Mouse (Mus musculus): ENCODE data around the gene Hrh1.

Hrh1 gene

DNA sequence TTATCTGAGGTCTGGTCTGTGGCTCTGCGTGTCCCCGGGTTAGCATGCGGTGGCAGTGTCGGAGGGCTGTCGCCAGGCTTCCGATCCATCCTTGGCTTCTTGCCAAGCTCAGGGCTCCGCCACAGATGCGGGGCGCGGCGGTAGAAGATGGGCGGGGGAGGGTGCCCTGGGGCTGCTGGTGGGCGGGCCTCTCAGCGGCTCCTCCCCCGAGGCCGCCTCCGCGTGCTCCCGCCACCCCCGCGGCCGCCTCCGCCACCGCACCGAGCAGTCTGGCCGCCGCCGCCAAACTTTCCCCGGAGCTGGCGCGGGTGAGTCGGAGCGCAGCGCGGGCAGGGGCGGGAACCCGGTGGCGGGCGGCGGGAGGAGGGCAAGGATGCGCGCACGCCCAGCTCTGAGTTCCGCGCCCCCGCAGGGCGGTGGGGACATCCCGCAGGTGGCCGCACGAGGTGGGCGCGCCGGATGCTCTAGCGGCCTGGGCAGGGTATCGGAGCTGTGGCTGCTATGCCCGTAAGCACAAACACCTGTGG lies at the start of gene Hrh1:
Gene Hrh1, plus strand, starts transcription at position 246 of the 527 bp plus-strand sequence.
- DNase-seq = peak; percentile 54

GRCm38 (mm10) chr6:114354635-114355034 lies 43.1 kb upstream of the Hrh1 start:
- no peak for DNase-seq

GRCm38 (mm10) chr6:114358171-114358570 lies 39.6 kb upstream of the Hrh1 start:
- DNase-seq = peak; percentile 24

GRCm38 (mm10) chr6:114362355-114362754 lies 35.4 kb upstream of the Hrh1 start:
- no peak for DNase-seq

DNA sequence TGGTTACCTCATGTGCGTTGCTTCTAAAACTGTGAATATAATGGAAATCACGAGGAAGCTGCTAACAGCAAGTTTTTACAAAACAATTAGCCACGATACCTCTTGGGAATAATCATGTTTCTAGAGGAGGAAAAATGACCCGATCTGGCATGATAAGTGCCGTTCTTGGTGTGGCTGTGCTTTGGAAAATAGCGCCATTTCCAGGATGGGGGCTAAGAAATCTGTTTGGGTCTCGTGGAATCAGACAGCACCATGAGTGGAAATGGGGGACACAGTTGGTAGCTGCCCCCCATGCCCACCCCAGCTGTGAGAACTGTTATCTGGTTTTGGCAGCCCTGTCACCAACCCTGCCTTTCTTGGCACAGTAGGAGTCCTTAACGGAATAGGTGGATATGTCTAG lies 34.0 kb upstream of the Hrh1 start:
- DNase-seq = no peak

DNA sequence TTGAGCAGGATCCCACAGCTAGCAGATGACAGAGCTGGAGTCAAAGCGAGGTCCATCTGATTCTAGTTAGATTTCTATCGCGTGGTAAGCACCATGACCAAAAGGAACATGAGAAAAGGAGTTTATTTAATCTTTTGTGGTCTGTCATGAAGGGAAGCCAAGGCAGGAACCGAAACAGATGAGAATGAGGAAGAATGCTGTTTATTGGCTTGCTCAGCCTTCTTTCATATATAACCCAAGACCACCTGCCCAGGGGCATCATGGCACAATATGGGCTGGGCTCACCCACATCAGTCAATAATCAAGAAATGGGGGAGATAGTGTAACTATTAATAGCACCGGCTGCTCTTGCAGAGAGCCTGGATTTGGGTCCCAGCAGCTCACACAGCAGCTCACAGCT lies 33.0 kb upstream of the Hrh1 start:
- no peak for DNase-seq

GRCm38 (mm10) chr6:114366191-114366590 lies 31.5 kb upstream of the Hrh1 start:
- DNase-seq = no peak

- no peak for DNase-seq
These were observed 30.1 kb upstream of the Hrh1 start for GRCm38 (mm10) chr6:114367681-114368080.

DNA sequence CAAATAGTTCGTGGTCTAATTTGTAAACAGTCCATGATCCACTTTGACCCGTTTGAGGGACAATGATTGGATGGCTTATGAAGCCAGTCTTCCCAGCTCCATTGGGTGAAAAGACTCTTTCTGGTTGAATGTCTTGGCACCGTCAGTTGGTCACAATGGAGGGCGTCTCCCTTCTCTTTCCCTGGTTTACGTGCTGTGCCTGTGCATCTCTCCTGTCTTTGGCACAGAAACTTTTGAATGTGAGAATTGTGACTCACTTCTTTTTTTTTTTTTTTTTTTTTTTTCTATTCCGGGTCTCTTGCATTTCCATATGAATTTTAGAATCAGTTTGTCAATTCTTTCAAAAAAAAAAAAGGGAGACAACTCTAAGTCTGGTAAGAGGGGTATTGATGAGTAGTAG lies 29.5 kb upstream of the Hrh1 start:
- no peak for DNase-seq

- DNase-seq = no peak
These were observed 25.0 kb upstream of the Hrh1 start for GRCm38 (mm10) chr6:114372741-114373140.

DNA sequence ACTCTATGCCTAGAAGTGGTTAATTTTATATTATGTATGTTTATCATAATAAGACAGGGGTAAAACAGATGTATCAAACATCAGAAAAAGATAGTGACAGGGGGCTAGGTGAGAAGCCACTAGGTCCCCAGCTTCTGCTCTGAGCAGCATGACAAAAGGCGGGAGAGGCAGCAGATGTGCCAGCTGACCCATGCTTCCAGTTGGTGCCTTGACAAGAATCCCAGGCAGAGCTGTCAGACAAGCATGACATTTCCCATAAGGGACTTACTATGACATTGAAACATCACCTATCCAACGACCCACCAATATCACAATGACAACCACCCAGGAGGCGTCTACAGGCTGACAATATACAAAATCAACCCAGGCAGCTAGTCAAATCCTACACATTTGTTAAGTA lies 16.9 kb upstream of the Hrh1 start:
- DNase-seq = no peak

- DNase-seq = no peak
These were observed 10.4 kb upstream of the Hrh1 start for GRCm38 (mm10) chr6:114387320-114387719.

DNA sequence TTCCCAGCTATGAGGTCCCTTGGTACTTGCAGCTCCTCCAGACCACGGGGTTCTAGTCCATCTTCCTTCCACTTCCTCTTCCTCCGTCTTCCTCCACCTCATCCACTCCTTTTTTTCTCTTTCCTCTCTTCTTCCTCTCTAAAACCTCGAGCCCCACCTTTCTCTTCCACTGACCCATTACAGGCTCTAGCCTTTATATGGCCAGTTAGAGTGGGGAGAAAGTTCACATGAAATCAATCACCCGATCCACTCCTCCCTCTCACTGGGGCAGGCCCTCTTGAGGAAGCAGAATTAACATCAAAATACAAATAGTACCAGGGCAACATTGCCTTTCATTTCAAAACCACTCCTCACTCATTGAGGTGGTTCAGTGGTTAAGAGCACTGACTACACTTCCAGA lies 9.9 kb upstream of the Hrh1 start:
- no peak for DNase-seq

GRCm38 (mm10) chr6:114390129-114390528 lies 7.6 kb upstream of the Hrh1 start:
- DNase-seq = no peak

- DNase-seq = no peak
These were observed 2.8 kb upstream of the Hrh1 start for GRCm38 (mm10) chr6:114394982-114395381.

DNA sequence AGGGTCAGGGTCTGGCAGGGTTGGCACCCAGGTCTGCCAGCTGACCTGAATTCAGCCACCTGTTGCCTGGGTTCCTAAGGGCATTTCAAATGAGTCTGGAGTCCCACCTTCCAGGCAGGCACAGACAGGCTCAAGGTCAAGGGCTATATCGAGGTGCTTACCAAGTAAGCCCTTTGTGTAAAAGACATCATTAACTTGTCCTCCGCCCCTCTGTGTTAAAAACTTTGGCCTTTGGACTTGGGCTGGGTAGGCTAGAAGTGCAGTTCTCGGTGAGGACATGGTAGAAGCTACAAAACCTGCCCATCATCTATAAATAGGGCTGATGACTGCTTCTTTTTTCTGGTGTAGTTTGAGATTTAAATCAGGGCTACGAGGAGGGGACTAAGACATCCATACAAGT lies 1.1 kb upstream of the Hrh1 start:
- DNase-seq = no peak

- no peak for DNase-seq
These were observed 456 bp upstream of the Hrh1 start for GRCm38 (mm10) chr6:114397280-114397679.

GRCm38 (mm10) chr6:114398626-114399025 lies 890 bp downstream of the Hrh1 start:
- DNase-seq = peak; percentile 43

DNA sequence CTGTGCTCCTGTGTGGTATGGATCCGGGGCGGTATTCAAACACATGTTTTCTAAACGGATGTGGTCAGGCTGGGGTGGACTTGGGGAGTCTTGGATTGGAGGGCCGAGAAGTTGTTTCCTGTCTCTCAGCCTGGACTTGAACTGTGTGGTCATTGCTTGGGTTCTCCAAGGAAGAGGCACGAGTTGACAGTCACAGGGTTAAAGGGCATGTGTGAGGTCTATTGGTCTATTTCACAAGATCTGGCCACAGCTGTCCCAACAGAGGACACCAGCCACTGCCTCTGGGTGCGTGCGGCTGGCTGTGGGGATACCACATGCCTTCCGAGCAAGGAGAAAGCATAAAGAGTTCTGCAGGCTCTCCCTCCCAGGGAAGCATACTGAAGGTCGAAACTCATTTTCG lies 2.7 kb downstream of the Hrh1 start:
- DNase-seq = no peak

- DNase-seq = no peak
These were observed 3.1 kb downstream of the Hrh1 start for GRCm38 (mm10) chr6:114400841-114401240.

DNA sequence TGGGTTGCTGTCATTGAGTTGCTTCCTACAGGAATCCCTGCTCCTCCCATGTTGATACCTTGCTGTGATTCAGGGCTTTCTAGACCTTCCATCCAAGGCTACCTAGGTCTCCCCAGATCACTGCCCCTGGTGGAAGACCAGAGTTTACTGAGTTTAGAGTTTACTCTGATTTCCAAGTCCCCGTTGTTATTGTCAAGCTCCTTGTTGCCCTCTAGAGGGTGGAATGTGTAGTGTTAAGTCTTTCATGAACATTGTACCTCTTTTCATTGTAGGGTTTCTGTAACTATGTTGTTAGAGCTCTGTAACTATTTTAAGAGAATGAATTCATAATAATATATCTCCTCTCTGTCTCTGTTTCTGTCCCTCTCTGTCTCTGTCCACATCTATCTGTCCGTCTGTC lies 4.4 kb downstream of the Hrh1 start:
- DNase-seq = no peak

DNA sequence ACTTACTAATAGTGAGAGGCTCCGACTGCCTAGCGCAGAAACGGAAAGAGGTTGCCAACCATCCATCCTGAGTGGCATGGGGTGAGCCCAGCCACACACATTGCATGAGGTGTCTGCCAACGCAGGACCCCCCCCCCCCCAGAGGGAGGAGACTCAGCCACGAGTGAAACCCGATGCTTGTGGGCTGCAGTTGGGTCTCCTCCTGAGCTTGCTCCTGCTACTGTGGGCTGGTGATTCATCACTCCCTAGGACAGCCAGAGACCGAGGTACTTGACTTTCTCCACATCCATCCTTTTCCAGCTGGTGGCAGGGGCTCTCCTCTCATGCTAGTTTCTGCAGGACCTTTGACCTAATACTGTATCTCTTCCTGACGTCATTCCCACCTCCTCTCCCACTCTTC lies 5.9 kb downstream of the Hrh1 start:
- DNase-seq = no peak

DNA sequence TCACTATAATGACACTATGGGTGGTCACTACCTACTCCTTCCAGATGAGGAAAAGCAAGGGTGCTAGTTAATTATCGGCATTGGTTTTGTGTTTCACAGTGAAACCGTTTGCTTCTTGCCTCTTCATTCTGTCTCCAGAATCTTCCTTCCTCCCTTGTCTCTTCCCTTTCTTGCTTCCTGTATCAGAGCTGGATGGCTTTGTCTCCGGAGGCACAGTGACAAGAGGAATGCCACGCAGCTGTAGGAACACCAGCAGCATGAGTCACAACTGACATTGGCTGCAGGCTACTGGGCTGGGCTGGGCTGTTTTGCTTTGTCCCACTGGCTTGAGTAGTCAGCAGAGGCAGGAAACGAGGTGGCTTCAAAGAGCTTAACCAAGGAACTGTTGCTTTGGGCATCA lies 6.4 kb downstream of the Hrh1 start:
- peak; percentile 31 for DNase-seq

DNA sequence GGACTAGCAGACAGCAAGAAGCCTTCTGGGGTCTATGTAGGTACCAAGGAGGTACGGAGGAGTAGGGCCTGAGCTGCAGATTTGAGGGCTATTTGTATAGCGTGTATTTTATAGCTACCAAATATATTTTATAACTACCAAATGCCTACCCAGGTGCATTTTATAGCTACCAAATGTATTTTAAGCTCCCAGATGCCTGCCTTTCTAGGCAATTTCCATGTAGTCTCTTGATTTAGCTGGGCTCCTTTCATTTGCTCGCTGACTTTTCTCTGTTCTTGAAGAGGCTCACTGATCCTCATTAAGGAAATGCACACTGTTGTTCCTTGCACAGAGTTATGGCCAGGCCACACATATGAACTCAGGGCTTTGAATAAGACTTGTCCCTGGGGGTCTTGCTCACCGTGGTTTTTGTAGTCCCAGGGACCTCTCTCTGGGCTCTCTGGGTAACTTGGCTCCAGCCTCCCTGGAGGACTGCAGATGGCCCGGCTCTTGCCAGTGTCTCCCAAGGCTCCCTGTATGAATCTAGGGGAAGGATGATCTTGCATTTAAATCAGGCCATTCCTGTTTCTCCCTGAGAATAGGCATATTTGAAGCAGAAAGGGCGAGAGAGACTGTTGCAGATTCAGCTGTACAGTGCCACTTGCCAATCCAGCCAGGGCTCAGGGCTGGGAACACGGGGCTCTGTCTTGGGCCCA lies 7.2 kb downstream of the Hrh1 start:
- DNase-seq = no peak

- DNase-seq = no peak
These were observed 8.9 kb downstream of the Hrh1 start for GRCm38 (mm10) chr6:114406634-114407033.

Data from kidney, postnatal 14 days (tissue).